Comparison of ENCODE assay signal across 14 mouse cellular contexts in the genomic region with DNA sequence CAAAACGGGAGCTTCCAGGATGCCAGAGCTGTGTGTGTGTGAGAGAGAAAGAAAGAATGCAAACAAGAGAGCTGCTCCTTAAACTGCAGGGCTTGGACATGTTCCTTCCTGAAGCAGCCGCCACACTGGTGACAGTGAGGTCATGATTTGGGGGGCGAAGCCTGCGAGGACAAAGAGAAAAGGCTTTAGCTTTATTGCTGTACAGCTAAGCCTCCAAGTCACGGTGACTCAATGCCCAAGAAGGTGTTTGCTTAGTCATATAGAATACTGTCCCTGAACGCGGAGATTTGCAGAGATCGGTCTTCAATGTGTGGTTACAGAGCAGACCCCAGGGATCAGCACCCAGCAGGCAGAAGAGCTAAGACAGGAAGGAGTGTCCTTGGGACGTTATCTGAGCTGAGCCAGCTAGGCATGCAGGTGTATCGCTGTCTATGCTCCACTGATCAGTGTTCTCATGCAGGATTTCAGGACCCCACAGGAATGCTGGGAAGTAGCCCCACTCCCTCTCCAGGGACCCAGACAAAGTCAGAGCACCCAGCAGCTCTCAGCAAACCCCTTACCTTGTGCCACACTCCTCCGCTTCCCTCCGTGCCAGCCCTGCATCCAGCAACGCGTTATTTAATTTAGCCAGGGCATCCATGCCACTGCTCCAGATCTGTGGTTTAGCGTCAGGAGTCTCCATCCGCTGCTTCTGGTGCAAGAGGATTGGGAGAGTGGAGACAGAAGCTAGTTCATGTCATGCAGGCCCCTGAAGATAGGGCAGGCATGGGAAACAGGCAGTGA.
"Had no signal": no experiment of that assay in that cellular context is flagged by ENCODE, and none has a peak within 500 bp of the region (broad histone marks: within the 10 kb centered on the region; RNA-seq: fewer than 3 reads in every experiment).

No protein-coding gene starts in this region.

- H3K4me2 ChIP-seq: kidney, embryonic 15.5 days; liver, embryonic 12.5 days; lung, embryonic 14.5 days; neural tube, embryonic 15.5 days had no signal

- H3K36me3 ChIP-seq: kidney, embryonic 15.5 days; limb, embryonic 10.5 days; liver, embryonic 12.5 days; neural tube, embryonic 15.5 days had no signal

- DNase-seq: kidney, adult 2 months; kidney, postnatal 14 days; lung, embryonic 14.5 days; lung, postnatal 10 days; lung, postnatal 4 days; right cerebral cortex, adult 18-20 months; right cerebral cortex, postnatal 25 days; thymus, adult 18-20 months; thymus, postnatal 14 days had no signal

- ATAC-seq: liver, embryonic 12.5 days had no signal

- H3K4me3 ChIP-seq: kidney, embryonic 15.5 days; limb, embryonic 10.5 days; liver, embryonic 12.5 days; myocyte; neural tube, embryonic 15.5 days had no signal

- H3K9me3 ChIP-seq: kidney, embryonic 15.5 days; limb, embryonic 10.5 days; liver, embryonic 12.5 days; neural tube, embryonic 15.5 days had no signal

- H3K27me3 ChIP-seq: kidney, embryonic 15.5 days; liver, embryonic 12.5 days; neural tube, embryonic 15.5 days had no signal

- H3K27ac ChIP-seq: kidney, embryonic 15.5 days; limb, embryonic 10.5 days; liver, embryonic 12.5 days; neural tube, embryonic 15.5 days had no signal

- H3K9ac ChIP-seq: kidney, embryonic 15.5 days; liver, embryonic 12.5 days; lung, embryonic 14.5 days; neural tube, embryonic 15.5 days had no signal

- H3K4me1 ChIP-seq: limb, embryonic 10.5 days; liver, embryonic 12.5 days; neural tube, embryonic 15.5 days had no signal
